Mouse (Mus musculus) thymus, postnatal 25 days (tissue): Measurements from ENCODE around the gene Ndufb4.
A peak's percentile ranks its signal among the peaks of the same experiment; 100 is the strongest.
"Not testable (repeated sequence)": the region's sequence is repeated elsewhere in the genome, so short reads cannot be mapped to it uniquely, and the experiment has no call there.

Experiments
- DNase-seq: peaks from one replicate; pipeline ENCODE4 v3.0.0; 2022

Ndufb4 gene

DNA sequence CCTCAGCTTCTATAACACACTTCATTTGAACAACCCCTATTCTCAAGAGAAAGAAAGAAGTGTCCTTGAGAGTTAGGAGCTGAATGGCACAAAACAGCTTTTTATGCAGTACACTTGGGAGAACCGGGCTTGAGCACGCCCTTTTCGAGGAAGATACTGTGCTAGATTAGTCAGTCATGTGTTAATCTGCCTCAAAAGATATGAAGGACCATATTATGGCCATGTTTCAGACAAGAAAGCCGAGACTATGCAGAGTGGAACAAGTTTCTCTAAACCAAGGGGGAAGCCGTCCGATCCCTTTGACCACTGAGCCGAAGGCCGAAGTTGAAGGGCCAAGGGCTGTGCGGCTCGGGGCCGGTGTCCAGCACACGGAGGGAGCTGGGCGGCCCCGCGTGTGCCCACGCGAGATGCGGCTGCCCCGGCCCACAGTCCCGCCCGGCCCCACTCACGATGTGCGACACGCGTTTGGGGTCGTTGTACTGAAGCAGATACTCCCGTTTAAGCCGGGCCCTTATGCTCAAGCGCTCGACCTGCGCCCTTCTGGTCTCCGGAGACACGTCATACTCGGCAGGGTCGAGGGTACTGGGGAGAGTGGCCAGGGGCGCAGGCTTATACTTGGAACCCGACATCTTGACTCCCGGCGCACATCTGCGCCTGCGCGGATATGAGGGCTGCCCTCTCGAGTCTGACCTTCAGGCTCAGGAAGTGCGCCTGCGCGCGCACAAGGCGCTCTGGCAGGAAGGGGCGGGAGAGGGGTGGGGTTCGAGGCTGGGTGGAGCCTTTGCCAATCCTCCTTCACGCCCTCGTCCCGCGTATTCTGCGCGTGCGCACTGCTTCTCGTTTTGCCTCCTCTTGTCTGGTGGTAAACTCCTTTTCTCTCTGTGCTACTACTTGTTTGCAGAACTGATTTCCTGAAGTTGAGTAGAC, at the start of gene Ndufb4:
Ndufb4 (minus strand) TSS at position 723 of the 927 bp plus-strand sequence.
- DNase-seq, result peak; percentile 94

DNA sequence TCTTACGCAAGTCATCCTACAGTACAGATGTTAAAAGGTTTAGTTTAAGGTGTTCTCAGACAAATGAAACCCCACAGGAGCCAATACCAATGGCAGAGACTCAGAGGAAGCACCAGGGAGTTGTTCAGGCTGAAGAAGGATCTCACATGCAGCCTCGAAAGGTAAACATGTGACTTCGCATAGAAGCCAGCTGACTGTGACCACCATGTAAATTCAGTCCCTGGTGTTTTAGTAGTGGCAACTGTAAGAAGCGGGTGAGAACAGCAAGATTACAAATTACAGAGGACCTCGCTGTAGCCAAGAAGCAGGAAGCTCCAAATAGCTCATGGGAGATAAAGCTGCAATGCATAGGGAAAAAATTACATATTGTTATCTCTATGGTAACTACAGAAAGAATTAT, 49.6 kb upstream of the Ndufb4 start:
- no peak for DNase-seq

- DNase-seq, result not testable (repeated sequence)
Measured at GRCm38 (mm10) chr16:37700071-37700470, 45.8 kb upstream of the Ndufb4 start.

DNA sequence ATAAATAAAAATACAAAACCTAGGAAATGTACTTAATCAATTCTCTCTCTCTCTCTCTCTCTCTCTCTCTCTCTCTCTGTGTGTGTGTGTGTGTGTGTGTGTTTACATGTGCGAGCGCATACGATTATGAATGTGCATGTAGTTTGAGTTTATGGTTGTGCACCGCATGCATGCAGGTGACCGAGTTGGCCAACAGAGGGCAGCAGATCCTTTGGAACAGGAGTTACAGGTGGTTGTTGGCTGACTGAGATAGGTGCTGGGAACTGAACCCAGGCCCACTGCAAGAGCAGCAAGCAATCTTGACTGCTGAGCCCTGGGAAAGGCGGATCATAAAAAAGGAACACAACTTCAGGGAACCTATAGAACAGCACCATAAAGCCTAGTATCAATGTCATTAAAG, 44.5 kb upstream of the Ndufb4 start:
- no peak for DNase-seq

DNA sequence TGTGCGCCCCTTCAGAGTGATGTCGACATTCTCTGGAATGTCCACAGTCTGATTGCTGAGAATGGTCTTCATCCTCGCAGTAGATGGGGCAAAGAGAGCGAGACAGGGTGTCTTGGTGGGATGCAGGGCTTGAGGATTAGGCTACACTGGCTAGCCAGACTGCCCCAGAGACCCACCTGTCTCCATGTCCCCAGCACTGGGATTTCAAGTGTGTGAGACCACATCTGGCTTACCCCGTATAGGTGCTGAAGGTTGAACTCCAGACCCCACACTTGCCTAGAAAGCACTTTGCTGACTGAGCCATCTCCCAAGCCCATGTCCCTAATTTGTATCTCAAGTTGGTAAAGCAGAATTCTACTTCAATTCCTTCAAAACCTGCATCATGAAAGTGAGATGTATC, 43.0 kb upstream of the Ndufb4 start:
- DNase-seq, result no peak

- no peak for DNase-seq
Measured at GRCm38 (mm10) chr16:37690932-37691730, 36.9 kb upstream of the Ndufb4 start.

DNA sequence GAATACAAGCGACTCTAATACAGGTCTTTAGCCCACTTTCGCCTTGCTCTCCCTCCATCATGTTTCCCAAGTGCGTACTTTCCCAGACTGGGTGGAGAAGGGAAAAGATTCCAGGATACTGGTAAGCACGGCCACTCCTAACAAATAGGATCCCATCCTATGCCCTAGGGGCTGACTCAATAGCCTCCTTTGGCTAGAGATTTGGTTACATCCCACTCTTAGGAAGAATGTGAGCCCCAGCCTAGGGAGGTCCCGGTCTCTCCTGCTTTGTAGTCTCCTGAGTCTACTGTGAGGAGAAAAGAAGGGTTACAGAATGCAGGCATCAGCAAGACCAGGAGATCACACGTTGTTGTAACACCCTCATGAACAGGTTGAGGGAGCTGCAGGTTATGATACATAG, 36.2 kb upstream of the Ndufb4 start:
- DNase-seq, result no peak

DNA sequence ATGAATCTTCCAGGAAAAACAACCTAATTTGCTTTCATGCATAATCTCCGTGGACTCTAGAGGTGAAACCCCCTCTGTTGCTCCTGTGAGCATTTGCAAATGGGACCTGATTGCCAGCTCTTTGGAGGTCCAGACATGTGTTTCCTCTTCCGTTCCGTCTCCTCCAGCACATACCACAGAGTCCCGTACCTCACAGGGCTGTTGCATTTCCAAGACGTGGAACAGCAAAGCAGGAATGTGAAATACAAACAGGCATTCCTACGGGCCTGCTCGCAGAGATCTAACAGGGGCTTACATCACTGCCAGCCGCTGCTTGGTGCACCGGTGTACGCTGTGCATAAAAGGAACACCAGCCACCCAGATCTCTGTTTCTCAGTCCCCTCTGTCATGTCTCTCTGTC, 35.7 kb upstream of the Ndufb4 start:
- DNase-seq, result no peak

DNA sequence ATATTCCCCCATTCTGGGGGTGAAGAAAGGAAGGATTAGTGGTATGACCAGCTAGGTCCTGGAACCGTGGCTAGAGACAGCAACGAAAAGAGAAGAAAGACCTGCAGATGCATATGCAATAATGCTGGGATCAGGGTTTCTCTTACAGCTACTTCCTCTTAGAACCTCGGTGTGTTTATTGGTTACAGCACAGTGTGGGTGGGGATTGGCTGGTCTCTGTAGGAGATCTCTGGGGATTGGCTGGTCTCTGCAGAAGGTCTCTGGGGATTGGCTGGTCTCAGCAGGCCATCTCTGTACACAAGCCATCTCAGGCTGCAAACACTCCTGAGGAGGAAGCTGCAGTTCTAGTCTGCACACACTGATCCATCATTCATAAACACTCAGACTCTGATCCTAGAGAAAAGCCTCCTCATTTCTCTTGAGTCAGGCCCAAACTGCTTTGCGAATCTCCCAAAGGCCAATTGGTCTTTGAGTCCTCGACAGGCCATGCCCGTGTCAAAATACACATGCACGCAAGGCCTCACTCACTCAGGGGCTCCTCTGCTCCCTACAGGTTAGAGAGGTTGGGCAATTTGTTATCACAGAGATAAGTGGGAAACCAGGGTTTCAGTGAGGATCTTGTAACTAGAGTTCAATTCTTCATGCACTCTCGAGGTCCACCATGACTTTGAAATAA, 35.1 kb upstream of the Ndufb4 start:
- peak; percentile 13 for DNase-seq

DNA sequence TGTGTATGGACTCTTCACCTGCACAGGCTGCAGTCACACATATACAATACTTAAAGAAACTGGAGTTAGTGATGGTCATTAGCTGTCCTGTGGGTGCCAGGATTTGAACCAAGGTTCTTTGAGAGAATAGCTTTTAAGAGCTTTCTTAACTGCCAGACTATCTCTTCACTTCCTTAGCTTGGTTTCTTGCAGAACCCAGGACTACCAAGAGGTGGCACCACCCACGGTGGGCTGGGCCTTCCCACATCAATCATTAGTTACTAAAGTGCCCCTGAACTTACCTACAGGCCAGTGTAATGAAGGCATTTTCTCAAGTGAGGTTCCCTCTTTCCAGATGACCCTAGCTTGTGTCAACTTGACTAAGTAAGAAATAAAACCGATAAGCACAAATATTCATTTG, 33.9 kb upstream of the Ndufb4 start:
- DNase-seq, result peak; percentile 28

GRCm38 (mm10) chr16:37687301-37687980, 33.2 kb upstream of the Ndufb4 start:
- DNase-seq, result no peak

GRCm38 (mm10) chr16:37686834-37687233, 32.6 kb upstream of the Ndufb4 start:
- DNase-seq, result no peak

DNA sequence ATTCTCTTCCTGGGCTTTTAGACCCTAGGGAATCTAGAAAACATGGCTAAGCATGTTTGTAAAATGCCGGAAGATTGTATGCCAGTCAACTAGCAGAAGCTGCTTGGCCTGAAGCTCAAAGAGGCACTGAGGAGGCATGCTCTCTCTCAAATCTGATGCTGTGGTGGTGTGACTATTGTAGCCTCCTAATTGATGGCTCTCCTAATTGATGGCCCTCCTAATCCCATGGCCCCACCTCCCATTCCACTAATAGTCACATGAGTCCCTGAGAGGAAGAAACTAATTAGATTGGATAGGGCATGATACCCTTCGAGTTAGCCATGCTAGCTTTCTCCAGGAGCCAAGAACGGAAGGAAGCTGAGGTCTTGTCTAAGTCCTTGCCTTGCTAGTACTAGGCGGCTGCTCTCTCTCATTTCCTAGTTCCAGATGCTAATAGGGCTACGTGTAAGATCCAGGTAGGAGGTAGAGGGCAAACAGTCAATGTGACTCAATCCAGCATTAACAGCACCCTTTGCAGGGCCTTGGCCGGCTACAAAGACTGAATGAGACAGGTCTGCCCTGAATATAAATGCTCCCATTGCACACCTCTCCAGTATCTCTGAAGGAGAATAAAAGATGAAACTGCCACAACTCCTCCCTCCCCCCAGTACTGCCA, 31.8 kb upstream of the Ndufb4 start:
- DNase-seq, result no peak

DNA sequence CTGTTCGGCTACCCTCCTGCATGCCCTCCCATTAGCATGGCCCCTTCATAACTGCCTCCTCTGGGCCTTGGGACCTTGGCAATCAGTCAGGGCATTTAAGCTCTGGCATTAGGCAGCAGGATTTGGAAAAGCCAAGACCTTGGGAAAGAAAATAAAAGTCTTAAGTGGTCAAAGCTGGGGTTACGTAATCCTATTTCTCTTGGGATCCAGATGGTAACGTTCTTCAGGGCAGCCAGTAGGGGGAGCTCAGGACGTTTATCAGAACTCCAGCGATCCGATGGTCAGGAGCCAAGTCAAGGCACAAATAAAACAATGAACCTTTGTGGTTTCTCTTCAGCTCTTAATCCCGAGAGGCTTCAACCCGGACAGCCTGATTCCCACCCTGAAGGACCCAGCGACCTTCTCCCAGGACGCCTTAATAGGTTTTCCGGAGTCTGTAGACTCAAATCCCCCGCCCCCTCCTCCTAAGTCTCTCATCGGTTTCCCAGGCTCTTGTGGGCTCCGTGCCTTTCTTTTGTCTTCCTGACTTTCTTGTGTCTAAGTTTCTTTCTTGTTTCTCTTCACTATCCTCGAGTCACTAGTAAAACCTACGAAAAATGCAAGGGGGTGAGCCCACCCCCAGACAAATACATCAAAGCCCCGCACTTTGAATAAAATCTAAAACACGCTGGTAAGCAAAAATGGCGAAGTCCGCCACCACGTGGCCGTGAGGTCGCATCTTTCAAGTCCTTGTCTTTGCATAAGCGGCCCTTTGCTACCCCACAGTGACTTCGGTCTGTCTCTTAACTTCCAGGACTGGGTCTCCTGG, 30.6 kb upstream of the Ndufb4 start:
- peak; percentile 78 for DNase-seq

GRCm38 (mm10) chr16:37684259-37684633, 30.0 kb upstream of the Ndufb4 start:
- no peak for DNase-seq

GRCm38 (mm10) chr16:37683154-37684130, 29.2 kb upstream of the Ndufb4 start:
- DNase-seq, result no peak

GRCm38 (mm10) chr16:37682309-37682975, 28.2 kb upstream of the Ndufb4 start:
- peak; percentile 67 for DNase-seq

GRCm38 (mm10) chr16:37680831-37681230, 26.6 kb upstream of the Ndufb4 start:
- DNase-seq, result no peak

- no peak for DNase-seq
Measured at GRCm38 (mm10) chr16:37680216-37680615, 26.0 kb upstream of the Ndufb4 start.
